Mouse (Mus musculus) kidney, embryonic 14.5 days (tissue): ENCODE measurements around the gene Fgf12. TPM values are rescaled to one million over a fixed set of nuclear protein-coding genes. Genes with fewer than 3 reads are reported as not detected.

ENCODE experiments used
- ATAC-seq: fragments of 200-750 bp; cut with Nextera tagmentation; 2 replicates; pipeline ENCODE4 v1.8.0; 2017; ENCODE audit warnings: moderate number of reproducible peaks, mild to moderate bottlenecking, moderate TSS enrichment, moderate library complexity; ENCODE audit not compliant: low FRiP score, low TSS enrichment
- H3K27ac ChIP-seq: fragments of 300-500 bp; sonication (generic); 2 replicates; pipeline ENCODE4 v1.5.1; 2014; ENCODE audit warnings: low read depth, mild to moderate bottlenecking, low read length, moderate library complexity, mixed read lengths
- H3K27me3 ChIP-seq: fragments of 300-500 bp; sonication (generic); 2 replicates; pipeline ENCODE4 v1.6.1; 2014; ENCODE audit warnings: mild to moderate bottlenecking, low read length; ENCODE audit not compliant: control insufficient read depth, insufficient read depth
- H3K36me3 ChIP-seq: fragments of 300-500 bp; sonication (generic); 2 replicates; pipeline ENCODE4 v1.6.1; 2014; ENCODE audit warnings: low read length, mixed read lengths; ENCODE audit not compliant: control insufficient read depth, insufficient read depth
- H3K4me1 ChIP-seq: fragments of 300-500 bp; sonication (generic); 2 replicates; pipeline ENCODE4 v1.6.1; 2014; ENCODE audit warnings: low read length, mixed read lengths; ENCODE audit not compliant: control insufficient read depth, insufficient read depth
- H3K4me2 ChIP-seq: fragments of 300-500 bp; sonication (generic); replicated peaks from 2 replicates; pipeline ENCODE4 v1.6.1; 2014; ENCODE audit warnings: low read depth, mild to moderate bottlenecking, low read length
- H3K4me3 ChIP-seq: fragments of 300-500 bp; sonication (generic); 2 replicates; pipeline ENCODE4 v1.5.1; 2014; ENCODE audit warnings: mild to moderate bottlenecking, low read length
- H3K9ac ChIP-seq: fragments of 300-500 bp; sonication (generic); 2 replicates; pipeline ENCODE4 v1.6.1; 2014; ENCODE audit warnings: low read depth, mild to moderate bottlenecking, low read length, moderate library complexity
- H3K9me3 ChIP-seq: fragments of 300-500 bp; sonication (generic); 2 replicates; pipeline ENCODE4 v1.6.1; 2016; ENCODE audit warnings: low read length; ENCODE audit not compliant: control insufficient read depth
- WGBS: fragments of 180-500 bp; shearing (Covaris S2); extraction: QIAGEN DNeasy Blood & Tissue Kit; methylation state at CpG from one replicate; pipeline ENCODE4 v1.1.7; 2014; 5-methylcytosine and 5-hydroxymethylcytosine counted together
- polyA plus RNA-seq: library from polyadenylated mRNA; unstranded; fragments of >200 nt; fragmentation: Nextera tagmentation; extraction: Ambion mirVana; gene quantifications from 2 replicates; pipeline ENCODE4 v1.2.1, GENCODE M21; 2014

Gene Fgf12
- polyA plus RNA-seq, 1 experiment from 2014 or later: 4.0 TPM

DNA sequence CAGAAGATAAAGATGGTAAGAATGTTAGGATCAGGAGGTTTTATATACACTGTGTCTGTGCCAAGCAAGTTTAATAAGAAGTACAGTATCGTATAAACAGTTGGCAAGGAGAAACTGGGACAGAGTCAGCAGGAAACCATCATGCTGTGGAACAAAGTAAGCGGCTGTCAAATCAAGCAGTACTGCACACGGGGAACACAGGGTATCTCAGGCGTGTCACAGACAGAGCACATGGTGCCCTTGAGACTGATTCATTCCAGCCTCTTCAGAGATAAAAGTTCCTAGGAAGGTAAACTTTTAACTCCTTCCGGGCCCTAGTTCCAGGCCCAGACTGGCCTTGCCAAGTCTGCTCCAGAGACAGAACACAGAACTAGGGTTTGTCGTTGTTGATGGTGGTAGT is 240.4 kb downstream of the Fgf12 start:
- Histone ChIP-seq H3K27ac (no peak overlapping the region), H3K4me1 (no peaks in the 10 kb centered on the region), H3K4me3 (no peak overlapping the region), H3K9ac (no peak overlapping the region), H3K27me3 (no peaks in the 10 kb centered on the region), H3K36me3 (no peaks in the 10 kb centered on the region), H3K9me3 (no peaks in the 10 kb centered on the region), H3K4me2 (no peak overlapping the region)
- ATAC-seq: peak; percentile 4; the same call in 1 of the 2 replicates
- WGBS: 49% methylated on average over 6 of the region's 6 CpGs

DNA sequence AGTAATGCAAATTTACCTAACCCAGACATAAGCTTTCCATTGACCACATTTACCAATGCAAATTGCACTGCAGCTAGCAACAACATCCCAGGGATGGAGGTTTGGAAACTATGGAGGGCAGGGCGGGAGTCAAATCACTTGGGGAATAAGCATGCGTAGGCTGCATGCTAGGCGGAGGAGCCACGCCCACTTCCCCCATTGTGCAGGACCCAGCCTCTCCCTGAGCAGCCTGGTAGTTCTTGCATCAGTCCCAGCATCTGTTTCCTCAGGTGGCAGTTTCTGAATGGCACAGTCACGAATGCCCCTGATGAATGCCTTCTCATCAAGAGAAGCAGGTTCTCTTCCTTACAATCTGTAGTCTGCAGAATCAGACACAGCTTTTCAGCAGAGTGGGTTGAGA is 241.5 kb downstream of the Fgf12 start:
- no peak overlapping the region for H3K4me3 ChIP-seq
- 36% methylated on average over 5 of the region's 5 CpGs for WGBS
- no peaks in the 10 kb centered on the region for H3K9me3 ChIP-seq
- H3K4me1 ChIP-seq: no peaks in the 10 kb centered on the region
- H3K27me3 ChIP-seq: no peaks in the 10 kb centered on the region
- no peak overlapping the region for H3K9ac ChIP-seq
- no peak for ATAC-seq
- no peak overlapping the region for H3K27ac ChIP-seq
- H3K36me3 ChIP-seq: no peaks in the 10 kb centered on the region
- no peak overlapping the region for H3K4me2 ChIP-seq

DNA sequence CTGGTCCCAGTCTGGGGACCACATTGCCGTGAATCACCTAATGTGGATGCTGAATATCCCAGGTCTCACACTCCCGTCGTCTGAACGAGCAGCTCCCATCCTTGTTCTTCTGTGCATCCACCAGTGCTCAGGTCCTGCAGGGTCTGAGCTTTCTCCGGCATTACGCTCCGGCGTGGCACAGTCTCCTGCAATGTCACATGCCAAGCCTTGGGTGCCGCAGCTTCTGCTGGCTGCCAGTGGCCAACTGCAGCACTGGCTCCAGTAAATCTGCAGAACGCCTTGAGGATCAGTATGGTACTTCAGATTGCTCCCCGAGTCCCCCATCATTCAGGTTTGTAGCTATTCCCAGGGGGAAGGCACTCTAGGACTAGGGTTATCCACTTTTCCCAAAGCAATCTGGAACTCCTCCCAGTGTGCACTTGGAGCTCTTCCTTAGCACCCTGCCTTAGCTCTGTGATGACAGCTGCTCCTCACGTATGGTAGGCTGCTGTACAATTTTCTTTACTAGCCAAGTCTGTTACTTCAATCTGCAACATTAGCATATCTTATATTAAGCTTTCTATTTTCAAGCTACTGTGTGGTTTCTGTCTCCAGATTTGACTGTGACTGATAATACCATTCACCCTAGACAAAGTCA is 254.8 kb downstream of the Fgf12 start:
- Histone ChIP-seq H3K4me1 (no peaks in the 10 kb centered on the region), H3K4me2 (no peak overlapping the region), H3K27ac (no peak overlapping the region), H3K4me3 (no peak overlapping the region), H3K9me3 (no peaks in the 10 kb centered on the region), H3K9ac (no peak overlapping the region), H3K27me3 (no peaks in the 10 kb centered on the region), H3K36me3 (no peaks in the 10 kb centered on the region)
- no peak for ATAC-seq
- WGBS: 88% methylated on average over 12 of the region's 12 CpGs

- no peak for ATAC-seq
- WGBS: 22% methylated on average over 6 of the region's 6 CpGs
- no peaks in the 10 kb centered on the region for H3K9me3 ChIP-seq
- no peaks in the 10 kb centered on the region for H3K4me1 ChIP-seq
- H3K9ac ChIP-seq: no peak overlapping the region
- 0 out of 2 replicates have a peak, but pooled peaks cover 3% of the 10 kb centered on the region for H3K27me3 ChIP-seq
- no peak overlapping the region for H3K4me2 ChIP-seq
- no peaks in the 10 kb centered on the region for H3K36me3 ChIP-seq
- no peak overlapping the region for H3K27ac ChIP-seq
- no peak overlapping the region for H3K4me3 ChIP-seq
Observed at GRCm38 (mm10) chr16:28491711-28492110, 261.2 kb downstream of the Fgf12 start.

- Histone ChIP-seq H3K4me3 (no peak overlapping the region), H3K4me1 (no peaks in the 10 kb centered on the region), H3K9me3 (no peaks in the 10 kb centered on the region), H3K27me3 (0 out of 2 replicates have a peak, but pooled peaks cover 3% of the 10 kb centered on the region), H3K36me3 (no peaks in the 10 kb centered on the region), H3K9ac (no peak overlapping the region), H3K27ac (no peak overlapping the region), H3K4me2 (no peak overlapping the region)
- ATAC-seq: peak; percentile 77; the same call in 1 of the 2 replicates
- WGBS: 13% methylated on average over 6 of the region's 6 CpGs
Observed at GRCm38 (mm10) chr16:28490515-28490914, 262.4 kb downstream of the Fgf12 start.

- Histone ChIP-seq H3K27me3 (no peaks in the 10 kb centered on the region), H3K9ac (no peak overlapping the region), H3K4me1 (no peaks in the 10 kb centered on the region), H3K36me3 (no peaks in the 10 kb centered on the region), H3K4me3 (no peak overlapping the region), H3K27ac (no peak overlapping the region), H3K9me3 (no peaks in the 10 kb centered on the region), H3K4me2 (no peak overlapping the region)
- WGBS: 84% methylated on average over 3 of the region's 3 CpGs
- ATAC-seq: no peak
Observed at GRCm38 (mm10) chr16:28484920-28485319, 267.9 kb downstream of the Fgf12 start.

- Histone ChIP-seq H3K9me3 (no peaks in the 10 kb centered on the region), H3K4me1 (no peaks in the 10 kb centered on the region), H3K9ac (no peak overlapping the region), H3K4me3 (no peak overlapping the region), H3K4me2 (no peak overlapping the region), H3K36me3 (no peaks in the 10 kb centered on the region), H3K27ac (no peak overlapping the region), H3K27me3 (no peaks in the 10 kb centered on the region)
- WGBS: 88% methylated on average over 2 of the region's 2 CpGs
- no peak for ATAC-seq
Observed at GRCm38 (mm10) chr16:28479022-28479421, 273.8 kb downstream of the Fgf12 start.

DNA sequence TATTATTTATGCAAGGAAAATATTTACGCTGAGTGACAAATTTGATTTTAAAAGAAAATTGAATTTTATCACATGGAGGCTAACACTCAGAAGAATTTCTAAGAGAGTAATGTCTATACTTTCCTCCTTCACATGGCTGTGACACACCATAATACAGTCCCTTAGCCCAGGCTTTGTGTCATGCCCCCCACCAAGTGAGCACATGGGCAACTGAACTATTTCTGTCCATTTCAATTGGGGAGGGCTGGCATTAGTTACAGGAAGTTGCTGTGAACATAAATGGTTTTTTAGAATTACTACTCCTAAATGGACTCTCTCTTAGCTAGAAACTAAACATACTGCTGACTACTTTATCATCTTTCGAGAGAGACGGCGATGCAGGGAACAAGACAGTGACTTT is 276.2 kb downstream of the Fgf12 start:
- no peaks in the 10 kb centered on the region for H3K36me3 ChIP-seq
- H3K27me3 ChIP-seq: no peaks in the 10 kb centered on the region
- no peaks in the 10 kb centered on the region for H3K9me3 ChIP-seq
- no peaks in the 10 kb centered on the region for H3K4me1 ChIP-seq
- no peak overlapping the region for H3K4me2 ChIP-seq
- H3K27ac ChIP-seq: no peak overlapping the region
- 94% methylated on average over 4 of the region's 4 CpGs for WGBS
- ATAC-seq: no peak
- H3K9ac ChIP-seq: no peak overlapping the region
- H3K4me3 ChIP-seq: no peak overlapping the region

DNA sequence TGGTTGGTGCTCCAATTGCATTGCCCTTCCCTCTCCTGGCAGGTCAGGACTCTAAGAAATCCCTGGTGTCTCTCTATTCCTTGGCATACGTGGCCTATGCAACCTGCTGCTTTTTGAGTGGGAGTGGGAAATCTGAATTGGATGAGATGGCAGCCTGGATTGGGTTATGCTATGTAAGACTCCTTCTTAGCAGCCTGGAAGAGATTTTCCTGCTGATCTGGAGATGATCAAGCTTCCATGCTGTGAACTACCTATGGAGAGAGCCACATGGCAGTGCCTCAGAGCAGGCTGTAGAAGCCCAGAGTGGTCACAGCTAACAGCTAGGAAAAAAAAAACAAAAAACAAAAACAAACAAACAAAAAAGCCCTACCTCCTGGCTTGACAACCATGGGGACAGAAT is 277.3 kb downstream of the Fgf12 start:
- Histone ChIP-seq H3K36me3 (no peaks in the 10 kb centered on the region), H3K4me2 (no peak overlapping the region), H3K9me3 (no peaks in the 10 kb centered on the region), H3K27me3 (no peaks in the 10 kb centered on the region), H3K27ac (no peak overlapping the region), H3K9ac (no peak overlapping the region), H3K4me1 (no peaks in the 10 kb centered on the region), H3K4me3 (no peak overlapping the region)
- ATAC-seq: no peak
- WGBS: 67% methylated on average over 1 of the region's 1 CpGs
